Mouse (Mus musculus): ENCODE results near the gene Foxa1. TPM values are rescaled to one million over a fixed set of nuclear protein-coding genes. Genes with fewer than 3 reads are reported as not detected.

Gene Foxa1
- not detected for polyA plus RNA-seq (2015; fragmentation: Illumina TruSeq; extraction: RNeasy Lipid Tissue Mini Kit (QIAGEN cat#74804); ENCODE audit: insufficient read depth, low read depth, low replicate concordance)

DNA sequence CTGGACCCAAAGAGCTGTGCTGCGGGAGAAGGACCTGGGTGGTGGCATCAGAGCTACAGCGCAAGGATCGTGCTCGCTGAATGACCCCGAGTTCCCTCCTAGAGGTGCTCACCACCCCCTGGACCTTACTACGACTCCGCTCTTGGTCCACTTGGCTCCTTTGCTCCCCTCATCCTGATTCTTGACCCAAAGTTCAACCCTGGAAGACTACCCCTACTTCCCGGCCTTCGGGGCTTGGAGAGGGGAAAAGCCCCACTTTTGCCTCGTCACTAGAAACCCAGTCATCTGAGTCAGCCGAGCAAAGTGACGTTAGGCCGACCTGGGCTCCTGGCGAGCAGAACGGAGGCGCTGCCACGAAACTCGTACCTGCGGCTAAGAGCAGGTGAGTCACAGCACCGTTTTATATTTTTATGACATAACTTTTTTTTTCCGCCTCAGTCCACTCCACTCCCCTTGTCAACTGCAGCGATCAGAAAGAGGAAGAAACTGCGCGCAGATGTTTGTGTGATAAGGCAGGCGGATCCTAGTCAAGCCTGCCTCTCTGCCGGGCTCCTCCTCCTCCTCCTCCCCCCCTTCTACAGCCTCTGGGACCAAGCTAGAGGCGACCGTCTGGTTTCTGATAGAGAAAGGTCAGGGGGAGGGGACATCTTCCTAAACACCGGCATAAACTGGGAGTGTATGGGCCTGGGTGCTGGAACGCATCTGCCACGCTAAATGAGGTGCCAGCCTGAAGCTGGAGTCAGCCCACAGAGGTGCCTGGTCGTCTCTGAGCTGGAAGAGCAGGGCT, at the start of gene Foxa1:
Foxa1 (minus strand) TSS at position 502 of the 787 bp plus-strand sequence.

GRCm38 (mm10) chr12:57563909-57564308, 17.2 kb upstream of the Foxa1 start, which contains the start of gene Ttc6:
TSS of gene Ttc6 (plus strand) at chr12:57564113.

Other genes starting within 250 kb of the Foxa1 start
- not detected for gene Ttc6, start 17.2 kb upstream of the Foxa1 start, polyA plus RNA-seq (2015; fragmentation: Illumina TruSeq; extraction: RNeasy Lipid Tissue Mini Kit (QIAGEN cat#74804); ENCODE audit: insufficient read depth, low read depth, low replicate concordance)